Mouse (Mus musculus) hindbrain, embryonic 12.5 days (tissue): ENCODE results near the gene Vmn1r131. TPM values are rescaled to one million over a fixed set of nuclear protein-coding genes. Genes with fewer than 3 reads are reported as not detected.
"Not testable (repeated sequence)": the region's sequence is repeated elsewhere in the genome, so short reads cannot be mapped to it uniquely, and the experiment has no call there.

Experiments
- ATAC-seq: fragments of 200-750 bp; cut with Nextera tagmentation; 2 replicates; pipeline ENCODE4 v1.8.0; 2017; ENCODE audit warnings: moderate TSS enrichment; ENCODE audit not compliant: low FRiP score
- H3K27ac ChIP-seq: fragments of 300-500 bp; sonication (generic); 2 replicates; pipeline ENCODE4 v1.5.1; 2016; ENCODE audit warnings: mild to moderate bottlenecking
- H3K27me3 ChIP-seq: fragments of 300-500 bp; sonication (generic); 2 replicates; pipeline ENCODE4 v1.6.1; 2016; ENCODE audit warnings: mild to moderate bottlenecking
- H3K36me3 ChIP-seq: fragments of 300-500 bp; sonication (generic); 2 replicates; pipeline ENCODE4 v1.6.1; 2016; ENCODE audit warnings: mild to moderate bottlenecking
- H3K4me1 ChIP-seq: fragments of 300-500 bp; sonication (generic); 2 replicates; pipeline ENCODE4 v1.6.1; 2016
- H3K4me2 ChIP-seq: fragments of 300-500 bp; sonication (generic); replicated peaks from 2 replicates; pipeline ENCODE4 v1.6.1; 2016; ENCODE audit warnings: mild to moderate bottlenecking
- H3K4me3 ChIP-seq: fragments of 300-500 bp; sonication (generic); 2 replicates; pipeline ENCODE4 v1.5.1; 2016; ENCODE audit warnings: mild to moderate bottlenecking
- H3K9ac ChIP-seq: fragments of 300-500 bp; sonication (generic); 2 replicates; pipeline ENCODE4 v1.6.1; 2016; ENCODE audit warnings: mild to moderate bottlenecking, moderate library complexity
- H3K9me3 ChIP-seq: fragments of 300-500 bp; sonication (generic); replicated peaks from 2 replicates; pipeline ENCODE4 v1.6.1; 2016; ENCODE audit warnings: mild to moderate bottlenecking
- WGBS: fragments of 180-500 bp; shearing (Covaris S2); methylation state at CpG from one replicate; pipeline ENCODE4 v1.1.7; 2016; 5-methylcytosine and 5-hydroxymethylcytosine counted together
- polyA plus RNA-seq: library from polyadenylated mRNA; unstranded; fragments of >200 nt; fragmentation: Nextera tagmentation; extraction: Ambion mirVana; gene quantifications from 2 replicates; pipeline ENCODE4 v1.2.1, GENCODE M21; 2016

The Vmn1r131 gene
- not detected in 2 replicates for polyA plus RNA-seq

DNA sequence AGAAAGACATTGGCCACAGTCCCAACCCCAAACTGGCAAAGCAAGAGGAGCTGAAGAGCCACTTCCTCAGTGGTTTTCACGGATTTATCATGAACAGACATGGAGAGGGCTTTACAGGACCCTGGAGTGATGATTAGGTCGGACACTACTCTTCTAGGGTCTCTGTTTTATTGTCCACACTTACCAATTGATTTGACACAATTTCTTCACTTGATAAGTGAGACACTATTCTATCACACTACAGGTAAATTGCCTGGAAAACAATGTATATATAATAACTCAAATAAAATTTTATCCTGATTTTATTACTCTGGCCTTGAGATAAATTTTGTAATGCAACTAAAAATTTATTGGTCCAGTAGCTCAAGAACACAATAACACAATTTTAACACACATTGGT lies at the start of gene Vmn1r131:
Gene Vmn1r131 (minus strand): TSS at position 101 of the 400 bp plus-strand sequence.
- H3K36me3 ChIP-seq, H3K27ac ChIP-seq, H3K4me1 ChIP-seq, ATAC-seq, H3K4me2 ChIP-seq, H3K27me3 ChIP-seq, H3K9ac ChIP-seq, H3K4me3 ChIP-seq, H3K9me3 ChIP-seq: not testable (repeated sequence)
- no CpG with 5 or more reads among the region's 2 CpGs for WGBS

DNA sequence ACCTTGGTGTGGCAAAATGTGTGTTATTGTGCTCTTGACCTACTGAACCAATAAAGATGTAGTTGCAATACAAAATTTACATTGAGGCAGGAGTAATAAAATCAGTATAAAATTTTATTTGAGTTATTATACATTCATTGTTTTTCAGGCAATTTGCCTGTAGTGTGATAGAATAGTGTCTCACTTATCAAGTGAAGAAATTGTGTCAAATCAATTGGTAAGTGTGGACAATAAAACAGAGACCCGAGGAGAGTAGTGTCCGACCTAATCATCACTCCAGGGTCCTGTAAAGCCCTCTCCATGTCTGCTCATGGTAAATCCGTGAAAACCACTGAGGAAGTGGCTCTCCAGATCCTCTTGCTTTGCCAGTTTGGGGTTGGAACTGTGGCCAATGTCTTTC lies 34.4 kb downstream of the Vmn1r131 start, which contains the start of gene Vmn1r130:
Gene Vmn1r130 (plus strand): TSS at position 301 of the 400 bp plus-strand sequence.
- WGBS = no CpG with 5 or more reads among the region's 3 CpGs
- not testable (repeated sequence) for H3K36me3 ChIP-seq, H3K9me3 ChIP-seq, H3K27ac ChIP-seq, H3K27me3 ChIP-seq, H3K4me3 ChIP-seq, H3K4me2 ChIP-seq, H3K4me1 ChIP-seq, H3K9ac ChIP-seq, ATAC-seq

Other genes starting within 250 kb of the Vmn1r131 start
- gene Vmn1r126, start 244.6 kb downstream of the Vmn1r131 start, polyA plus RNA-seq = not detected in 2 replicates
- not detected in 2 replicates for gene Vmn1r127, start 226.2 kb downstream of the Vmn1r131 start, polyA plus RNA-seq
- not detected in 2 replicates for gene Vmn1r128, start 196.7 kb downstream of the Vmn1r131 start, polyA plus RNA-seq
- not detected in 2 replicates for gene Vmn1r129, start 184.8 kb downstream of the Vmn1r131 start, polyA plus RNA-seq
- not detected in 2 replicates for gene Gm6882, start 113.3 kb downstream of the Vmn1r131 start, polyA plus RNA-seq
- not detected in 2 replicates for gene Vmn1r130, start 34.3 kb downstream of the Vmn1r131 start, polyA plus RNA-seq
- not detected in 2 replicates for gene Vmn1r132, start 68.0 kb upstream of the Vmn1r131 start, polyA plus RNA-seq
- not detected in 2 replicates for gene Gm4175, start 215.4 kb upstream of the Vmn1r131 start, polyA plus RNA-seq